Mouse (Mus musculus): ENCODE measurements around the gene Ccn2. TPM values are rescaled to one million over a fixed set of nuclear protein-coding genes. Genes with fewer than 3 reads are reported as not detected.

The Ccn2 gene
- total RNA-seq, 2 experiments from 2014 or later, result 6.9 to 7.4 TPM

DNA sequence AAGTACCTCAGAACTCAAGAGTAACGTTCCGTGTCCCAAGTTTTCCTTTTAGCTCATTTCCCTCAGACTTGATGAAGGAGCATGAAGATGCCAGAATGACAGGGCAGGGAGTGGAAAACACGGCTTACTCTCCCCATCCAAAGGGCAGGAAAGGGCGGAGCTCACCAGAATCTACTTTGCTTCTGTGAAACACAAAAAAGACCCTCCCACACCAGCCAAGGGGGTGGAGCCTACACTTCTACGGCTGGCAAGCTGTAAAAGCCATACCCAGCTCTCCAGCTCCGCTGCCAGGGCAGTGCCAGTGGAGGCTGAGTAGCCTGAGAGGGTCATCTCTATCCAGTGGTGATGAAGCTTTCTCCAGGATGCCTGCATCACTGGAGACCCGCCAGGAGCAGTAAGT lies 44.4 kb downstream of the Ccn2 start:
- DNase-seq (ENCODE audit: extremely low spot score in 1 of 2, low spot score in 1 of 2), result no peak

DNA sequence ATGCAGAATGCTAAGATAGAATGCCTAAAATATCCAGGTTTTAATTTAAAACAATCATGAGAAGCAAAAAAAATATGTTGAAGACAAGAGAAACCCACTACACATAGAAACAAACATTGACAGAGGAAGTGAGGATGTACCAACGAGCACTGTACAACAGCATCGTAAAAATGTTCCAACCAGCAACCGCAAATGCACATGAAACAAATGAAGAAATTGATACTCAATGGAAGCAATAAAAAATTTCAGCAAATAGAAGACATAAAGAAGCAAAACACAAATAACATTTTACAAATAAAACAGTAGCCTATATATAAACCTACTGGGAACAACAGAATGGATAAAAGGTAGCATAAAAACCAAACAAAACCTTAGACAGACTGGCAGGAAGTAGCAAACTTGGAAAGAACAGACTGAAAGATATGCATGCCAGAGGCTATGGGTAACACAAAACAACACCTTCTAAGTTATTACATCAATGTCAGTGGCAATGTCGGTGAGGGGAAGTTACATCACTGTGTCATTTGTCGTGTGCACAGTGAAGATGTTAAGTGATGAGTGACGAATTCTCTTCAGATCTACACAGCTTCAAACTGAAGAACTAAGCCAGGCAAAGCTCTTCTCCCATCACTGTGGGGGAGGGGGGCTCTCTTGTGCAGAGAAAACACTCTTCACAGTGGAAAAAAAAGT lies 45.1 kb downstream of the Ccn2 start:
- DNase-seq (ENCODE audit: extremely low spot score in 1 of 2, low spot score in 1 of 2), result no peak

DNA sequence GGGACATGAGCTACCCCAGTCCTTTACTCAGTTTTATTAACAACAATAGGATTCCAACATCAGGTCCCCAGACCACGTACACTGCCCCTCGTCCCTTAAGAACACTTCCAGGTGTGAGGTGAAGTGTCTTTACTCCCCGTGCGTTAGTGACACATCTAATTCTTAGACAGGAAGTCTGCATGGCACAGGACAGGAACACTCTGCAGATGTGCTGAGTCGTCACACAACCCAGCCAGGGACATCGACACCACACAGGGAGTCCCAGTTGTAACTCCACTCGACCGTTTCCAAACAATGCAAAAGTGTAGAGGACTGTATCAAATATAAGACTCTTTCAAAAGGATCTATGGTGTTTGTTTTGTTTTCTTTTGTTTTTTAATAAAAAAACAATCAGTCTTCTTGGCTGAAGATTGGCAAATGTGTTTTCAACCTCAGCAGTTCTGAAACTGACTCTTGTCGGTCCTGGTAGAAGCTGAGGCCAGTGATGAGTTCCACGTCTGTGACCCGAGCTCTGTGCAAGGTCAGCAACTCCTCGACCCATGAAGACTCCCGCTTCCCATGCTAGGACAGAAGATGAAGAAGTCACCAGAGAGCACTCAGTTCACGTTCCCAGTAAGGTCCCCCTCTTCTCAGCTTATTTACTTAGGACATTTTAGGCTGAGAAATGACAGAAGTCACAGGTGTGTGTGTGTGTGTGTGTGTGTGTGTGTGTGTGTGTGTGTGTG lies 46.3 kb downstream of the Ccn2 start:
- DNase-seq (ENCODE audit: extremely low spot score in 1 of 2, low spot score in 1 of 2), result no peak

DNA sequence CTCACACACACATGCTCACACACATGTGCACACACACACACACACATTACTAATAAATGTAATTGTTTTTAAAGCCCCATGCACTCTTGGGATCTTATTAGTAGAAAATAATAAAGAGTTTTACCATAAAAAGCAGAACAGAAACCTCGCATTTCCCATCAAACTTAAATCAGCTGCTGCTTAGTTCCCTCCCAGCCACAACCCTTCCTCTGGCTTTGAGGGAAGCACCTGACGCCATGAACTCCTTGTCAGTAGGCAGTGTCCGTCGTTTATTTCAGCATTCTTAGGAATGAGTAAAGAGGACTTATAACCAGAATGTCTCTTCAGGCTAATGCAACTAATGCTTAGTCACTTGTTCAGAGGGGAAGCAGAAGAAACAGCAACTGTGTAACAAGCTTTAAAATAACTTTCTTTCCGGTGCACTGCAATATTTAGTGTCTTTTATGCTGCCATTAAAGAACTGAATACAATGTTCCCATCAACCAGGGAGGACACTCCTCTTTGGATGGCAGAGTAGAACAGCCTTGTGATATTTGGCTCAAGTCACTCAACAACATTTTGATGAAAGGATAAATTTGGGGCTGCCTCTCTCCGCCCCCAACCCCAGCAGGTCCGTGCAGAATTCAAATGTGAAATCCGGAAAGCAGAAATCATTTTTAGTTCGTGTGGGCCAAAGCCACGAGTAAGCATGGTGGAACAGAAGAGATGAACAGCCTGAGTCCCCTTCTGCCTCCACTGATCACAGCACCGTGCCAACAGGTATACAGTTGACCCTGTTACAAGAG lies 47.7 kb downstream of the Ccn2 start:
- DNase-seq (ENCODE audit: extremely low spot score in 1 of 2, low spot score in 1 of 2), result no peak

GRCm38 (mm10) chr10:24645169-24645568 lies 49.9 kb downstream of the Ccn2 start:
- no peak for DNase-seq (ENCODE audit: extremely low spot score in 1 of 2, low spot score in 1 of 2)

Other genes with a start within 250 kb of the Ccn2 start
- gene Enpp1, start 116.7 kb downstream of the Ccn2 start, total RNA-seq (2021), result 1 to 10 TPM; 3.3 TPM
- under 1 TPM; 0.17 to 0.23 TPM for gene Enpp3, start 247.4 kb downstream of the Ccn2 start, total RNA-seq (2021)